Mouse (Mus musculus) embryo, embryonic 9.5 days (tissue): ENCODE measurements around the gene Cybc1.

Source experiments
- DNase-seq: peaks from one replicate; pipeline ENCODE4 v3.0.0-alpha.2; 2017; ENCODE audit errors: extremely low spot score

Gene Cybc1

DNA sequence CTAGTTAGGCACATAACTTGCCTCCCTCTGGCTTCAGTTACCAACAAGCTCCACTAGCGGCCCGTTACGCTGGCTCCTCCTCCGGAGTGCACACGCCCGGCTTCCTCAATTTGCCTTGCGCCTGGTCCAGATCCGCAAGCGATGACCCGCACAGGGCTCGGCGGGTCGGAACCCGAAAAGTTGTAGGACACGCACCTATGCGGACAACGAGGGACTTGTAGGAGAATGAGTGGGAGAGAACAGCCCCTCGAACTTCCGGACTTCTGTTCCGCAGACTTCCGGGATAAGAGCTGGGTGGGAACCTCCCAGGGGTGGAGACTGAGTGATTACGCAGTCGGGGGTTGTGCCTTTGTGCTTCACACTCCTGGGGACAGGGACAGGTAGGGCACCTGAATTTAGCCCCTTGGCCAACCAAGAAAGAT lies at the start of gene Cybc1:
Gene Cybc1 (minus strand): TSS at position 305 of the 422 bp plus-strand sequence.
- DNase-seq: peak; percentile 83

GRCm38 (mm10) chr11:121278011-121278410 lies 48.9 kb upstream of the Cybc1 start:
- DNase-seq: no peak

DNA sequence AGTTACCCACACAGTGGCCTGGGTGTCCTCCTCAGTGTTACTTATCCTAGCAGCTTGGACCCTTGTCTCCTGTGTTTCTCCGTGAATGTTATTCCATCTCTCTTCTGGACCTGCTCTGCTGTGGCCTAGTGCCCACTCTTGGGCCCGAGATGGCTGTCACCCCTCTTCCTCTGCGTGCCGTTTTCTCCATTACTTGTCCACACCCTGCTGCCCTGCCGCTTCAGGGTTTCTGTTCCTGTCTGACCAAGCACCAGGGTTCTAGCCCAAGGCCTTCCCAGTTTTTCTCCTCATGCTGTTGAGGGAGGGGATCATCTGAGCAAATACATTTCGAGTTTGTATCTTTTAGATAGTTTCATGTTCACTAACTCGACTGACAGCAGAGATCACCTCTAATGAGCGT lies 48.4 kb upstream of the Cybc1 start:
- DNase-seq: no peak

- DNase-seq: no peak
These were observed 32.0 kb upstream of the Cybc1 start for GRCm38 (mm10) chr11:121261074-121261473.

GRCm38 (mm10) chr11:121260211-121260906 lies 31.2 kb upstream of the Cybc1 start:
- peak; percentile 37 for DNase-seq

DNA sequence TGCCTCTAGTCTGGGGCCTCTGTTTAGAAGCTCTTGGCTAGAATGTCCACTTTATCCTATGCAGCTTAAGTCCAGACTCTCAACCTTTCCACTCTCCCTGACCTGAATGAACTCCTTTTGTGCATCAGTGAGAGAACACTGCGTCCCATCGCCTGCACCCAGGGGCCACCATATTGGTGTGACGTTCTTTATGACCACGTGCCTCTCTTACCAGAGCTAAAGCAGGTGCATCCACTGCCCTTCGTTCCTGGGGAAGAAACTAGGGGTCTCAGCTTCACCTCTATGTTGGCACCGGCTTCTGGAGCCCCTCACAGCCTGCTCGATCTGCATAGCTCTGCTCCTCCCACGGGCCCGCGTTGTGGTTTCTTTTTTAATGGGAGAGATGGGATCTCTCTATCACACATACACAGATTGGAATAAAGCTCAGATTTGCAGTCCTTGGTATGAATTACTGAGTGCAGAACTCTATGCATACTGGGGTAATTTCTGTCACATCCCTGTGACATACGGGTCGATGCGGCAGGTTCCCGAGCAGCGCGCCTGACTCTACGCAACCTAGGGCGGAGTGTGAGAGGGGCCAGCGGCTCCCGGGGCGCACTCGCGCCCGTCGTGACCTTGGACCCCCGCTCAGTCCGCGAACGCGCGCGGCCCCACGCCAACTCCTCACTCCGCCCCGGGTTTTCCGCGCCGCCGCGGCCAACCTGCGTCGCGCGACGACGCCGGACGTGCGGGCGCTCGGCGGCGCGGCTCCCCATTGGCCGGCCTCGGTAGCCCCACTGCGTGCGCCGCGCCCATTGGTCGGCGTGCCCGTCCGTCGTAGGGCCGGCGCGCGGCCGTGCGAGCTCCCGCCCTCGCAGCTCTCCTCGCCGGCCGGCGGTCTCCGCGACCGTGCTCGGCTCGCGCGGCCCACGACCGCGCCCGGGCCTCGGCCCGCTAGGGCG lies 30.3 kb upstream of the Cybc1 start, which contains the start of gene Foxk2:
Gene Foxk2 (plus strand): TSS at position 831 of the 941 bp plus-strand sequence.
- DNase-seq: peak; percentile 84

- no peak for DNase-seq
These were observed 21.1 kb upstream of the Cybc1 start for GRCm38 (mm10) chr11:121250196-121250595.

DNA sequence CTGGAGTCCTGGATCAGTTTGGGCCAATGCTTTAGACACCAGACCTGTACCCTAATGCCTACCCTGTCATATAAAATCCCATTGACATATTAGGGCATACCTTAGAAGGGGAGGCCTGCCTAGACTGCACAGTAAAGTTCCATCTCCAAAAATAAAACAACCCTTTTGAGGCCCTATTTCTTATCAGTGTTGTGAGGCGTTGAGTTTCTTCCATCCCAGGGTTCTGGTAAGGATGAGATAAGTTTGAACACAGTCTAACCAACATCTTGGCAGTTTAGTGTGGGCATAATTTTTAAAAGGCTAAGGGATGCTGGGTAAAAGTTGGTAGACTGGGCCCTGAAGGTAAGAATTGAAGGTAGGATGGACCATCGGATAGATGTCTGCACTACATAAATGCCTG lies 10.5 kb upstream of the Cybc1 start:
- no peak for DNase-seq

DNA sequence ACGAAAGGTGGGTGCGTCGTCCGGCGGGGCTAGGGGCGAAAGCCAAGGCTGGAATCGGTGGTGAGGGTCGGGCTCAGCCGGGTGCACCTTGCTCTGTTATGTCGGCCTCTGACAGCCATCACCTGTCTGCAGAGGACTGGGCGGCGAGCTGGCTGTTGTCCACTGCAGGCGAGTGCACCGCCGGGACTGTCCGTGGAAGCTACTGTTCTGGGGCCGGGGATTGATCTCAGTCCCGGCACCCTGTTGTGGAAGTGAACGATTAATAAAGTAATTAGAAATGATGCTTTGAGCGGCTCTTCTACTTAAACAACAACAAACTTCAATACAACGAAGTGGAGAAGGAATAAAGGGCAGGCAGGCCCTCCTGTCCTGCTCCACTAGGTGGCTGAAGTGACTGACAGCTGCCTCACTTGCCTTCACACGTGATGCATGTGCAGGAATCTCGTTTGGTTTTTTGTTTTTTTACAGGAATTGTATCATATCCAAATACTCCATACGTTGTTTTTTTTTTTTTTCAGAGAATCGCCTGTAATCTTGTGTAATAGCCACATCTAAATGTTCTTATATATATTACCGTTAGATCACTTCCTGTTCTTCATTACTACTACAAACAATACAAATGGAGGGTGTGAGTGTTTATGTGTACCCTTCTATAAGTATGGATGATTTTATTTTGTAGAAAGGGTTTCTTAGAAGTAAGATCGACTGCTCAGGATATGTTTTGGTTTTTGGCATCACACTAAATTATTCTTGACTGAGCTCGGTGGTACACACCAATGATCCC lies 8.4 kb upstream of the Cybc1 start:
- no peak for DNase-seq

- DNase-seq: peak; percentile 99
These were observed 7.6 kb upstream of the Cybc1 start, which contains the start of gene Narf for GRCm38 (mm10) chr11:121236564-121237344. Gene Narf, plus strand, starts transcription at chr11:121237253.

GRCm38 (mm10) chr11:121235475-121236238 lies 6.5 kb upstream of the Cybc1 start:
- peak; percentile 36 for DNase-seq

- DNase-seq: no peak
These were observed 3.6 kb upstream of the Cybc1 start for GRCm38 (mm10) chr11:121232706-121233105.

- DNase-seq: no peak
These were observed 2.6 kb upstream of the Cybc1 start for GRCm38 (mm10) chr11:121231628-121232291.

- DNase-seq: no peak
These were observed 2.1 kb upstream of the Cybc1 start for GRCm38 (mm10) chr11:121231191-121231590.

- DNase-seq: no peak
These were observed 749 bp downstream of the Cybc1 start for GRCm38 (mm10) chr11:121228129-121229017.

DNA sequence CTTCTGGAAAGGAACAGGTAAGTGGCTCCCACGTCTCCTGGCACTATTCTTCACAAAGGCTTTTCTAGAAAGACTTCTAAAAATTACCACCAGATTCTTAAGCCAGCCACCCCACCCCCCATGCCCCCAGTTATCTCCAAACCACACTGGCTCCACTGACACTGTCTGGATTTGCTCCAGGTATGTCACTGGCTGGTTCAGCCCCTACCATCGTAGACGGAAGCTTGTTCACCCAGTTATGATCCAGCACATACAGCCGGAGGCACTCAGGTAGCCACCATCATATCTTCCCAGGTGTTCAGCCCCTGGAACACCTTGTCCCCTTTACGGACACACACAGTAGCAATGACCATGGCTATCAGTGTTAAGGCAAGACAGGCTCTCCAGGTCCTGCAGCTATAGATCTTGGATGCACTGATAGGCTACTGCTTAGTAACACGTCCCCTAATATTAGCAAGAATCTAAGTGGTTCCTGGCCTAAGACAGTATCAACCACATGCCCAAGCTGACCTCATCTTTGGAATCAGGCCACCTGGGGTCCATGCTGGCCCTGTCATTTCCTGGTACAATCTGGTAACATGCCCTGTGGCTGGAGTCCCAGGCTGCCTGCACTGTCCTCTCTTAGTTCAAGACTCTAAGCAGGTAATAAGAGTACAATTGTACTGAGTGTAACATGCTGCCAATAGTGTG lies 7.7 kb downstream of the Cybc1 start:
- no peak for DNase-seq

GRCm38 (mm10) chr11:121220771-121221170 lies 8.4 kb downstream of the Cybc1 start:
- DNase-seq: no peak

- DNase-seq: no peak
These were observed 9.3 kb downstream of the Cybc1 start for GRCm38 (mm10) chr11:121219776-121220175.
